Mouse (Mus musculus): ENCODE results near the gene Tppp.

- TF ChIP-seq CTCF (IDR thresholded peaks at IDR 0.05; ENCODE audit: control insufficient read depth, insufficient read depth, insufficient replicate concordance, low read depth, low read length): no peak
- TF ChIP-seq POLR2A (IDR thresholded peaks at IDR 0.05; ENCODE audit: control insufficient read depth, low read depth, low read length): no peak
Observed at GRCm38 (mm10) chr13:73996456-73996855, 12.8 kb upstream of the Tppp start.
